Mouse (Mus musculus) adrenal gland, postnatal 4 days (tissue): ENCODE data around the gene Mpzl1. TPM values are rescaled to one million over a fixed set of nuclear protein-coding genes. Genes with fewer than 3 reads are reported as not detected.

ENCODE experiments used
- DNase-seq, 2 experiments: peaks; one replicate each; pipeline ENCODE4 v3.0.0; 2021 to 2022; ENCODE audit warnings: low spot score in 2 of 2, mixed read lengths in 2 of 2
- total RNA-seq, 2 experiments: library from RNA; stranded (reverse); gene quantifications; 2 replicates each; pipeline ENCODE4 v1.2.3; 2021

Mpzl1 gene
- total RNA-seq, 2 experiments from 2014 or later = 81.1 to 82.7 TPM

DNA sequence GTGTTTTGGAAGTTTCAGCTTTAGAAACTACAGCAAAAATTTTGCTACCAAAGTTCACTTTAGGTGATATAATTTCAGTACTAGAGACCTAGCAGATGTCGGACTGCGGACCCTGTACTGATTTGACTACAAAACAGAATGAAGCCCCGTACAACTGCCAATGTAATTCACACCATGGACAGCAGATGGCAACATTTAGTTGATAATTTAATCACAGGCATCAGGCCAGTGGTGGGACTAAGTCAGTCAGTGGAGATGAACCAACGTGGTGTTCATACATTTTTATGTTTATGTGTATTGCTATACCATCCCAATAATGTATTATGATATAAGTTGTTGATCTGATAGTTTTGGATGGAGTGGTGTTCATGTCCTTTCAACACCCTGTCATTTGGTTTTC, 26.4 kb upstream of the Mpzl1 start:
- no peak for DNase-seq

DNA sequence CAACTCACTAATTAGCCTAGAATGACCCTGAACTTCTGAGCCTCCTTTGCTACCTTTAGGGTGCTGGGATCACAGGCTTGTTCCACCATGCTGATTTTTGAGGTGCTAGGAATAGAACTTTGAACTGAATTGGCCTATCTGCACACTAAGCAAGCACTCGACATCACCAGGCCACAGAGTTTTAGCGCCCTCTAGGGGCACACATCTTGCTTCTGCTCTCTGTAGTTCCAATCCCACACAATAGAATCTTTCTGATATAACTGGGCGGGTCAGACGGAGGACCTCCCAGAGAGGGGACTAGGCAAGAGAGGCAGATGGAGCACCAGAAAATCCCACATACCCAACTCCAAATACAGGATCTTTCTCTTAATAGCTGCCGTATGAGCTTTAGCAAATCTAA, 24.3 kb upstream of the Mpzl1 start:
- peak in 1 of 2 experiments; percentile 50 for DNase-seq

DNA sequence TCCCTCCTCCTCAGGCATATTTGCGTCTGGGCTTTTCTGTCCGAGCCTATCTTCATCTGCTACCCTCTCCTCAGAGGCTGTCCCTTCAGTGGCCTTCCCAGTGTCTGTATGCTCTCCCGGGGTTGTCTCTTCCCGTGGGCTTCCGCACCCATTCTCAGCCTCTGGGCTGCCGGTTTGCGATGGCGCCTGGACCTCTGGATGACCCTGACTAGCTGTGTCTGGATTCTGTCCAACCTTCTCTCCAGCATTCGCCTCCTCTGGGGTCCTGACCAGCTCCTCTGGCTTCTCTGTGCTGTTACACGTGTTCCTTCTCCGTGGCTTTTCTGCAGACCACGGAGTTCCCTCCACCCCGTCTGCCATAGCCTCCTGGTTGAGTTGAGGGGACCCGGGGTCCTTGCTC, 21.1 kb upstream of the Mpzl1 start:
- DNase-seq = no peak

DNA sequence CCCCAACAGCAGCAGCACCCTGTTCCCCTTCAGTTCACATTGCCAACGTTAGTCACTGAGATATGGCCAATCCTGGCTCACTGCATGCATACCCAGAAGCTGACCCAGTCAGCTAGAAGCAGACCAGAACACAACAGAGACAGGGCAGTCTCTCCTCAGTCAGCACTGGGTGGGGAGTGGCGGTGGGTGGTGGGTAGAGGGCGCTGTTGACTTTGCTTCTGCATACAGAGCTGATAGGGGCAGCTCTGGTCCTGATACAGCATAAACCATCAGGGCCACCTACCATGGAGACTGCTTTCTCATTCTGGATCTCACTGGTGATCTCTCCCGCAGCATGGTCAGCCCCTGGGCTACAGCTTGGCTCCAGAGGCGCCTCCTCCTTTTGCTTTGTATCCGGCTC, 20.7 kb upstream of the Mpzl1 start:
- no peak for DNase-seq

- no peak for DNase-seq
These were observed 19.0 kb upstream of the Mpzl1 start for GRCm38 (mm10) chr1:165653126-165653885.

DNA sequence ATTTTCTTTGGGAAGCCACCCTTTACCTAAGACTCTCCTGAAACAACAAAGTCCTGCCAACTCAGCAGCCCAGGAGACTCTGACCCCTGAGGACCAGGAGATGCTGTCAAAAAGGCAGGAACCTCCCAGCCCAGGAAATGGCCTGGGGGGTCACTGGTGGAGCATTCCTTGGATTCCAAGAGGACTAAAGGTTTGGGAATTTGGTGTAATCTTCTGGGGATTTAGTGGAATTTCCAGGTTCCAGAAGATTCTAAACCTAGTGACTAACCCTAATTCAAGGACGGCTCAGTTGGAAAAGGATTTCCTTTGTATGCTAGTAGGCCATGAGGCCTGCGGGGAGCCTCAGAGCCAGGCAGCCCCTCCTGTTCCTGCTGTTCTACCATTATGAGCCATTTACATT, 18.2 kb upstream of the Mpzl1 start:
- DNase-seq = no peak

DNA sequence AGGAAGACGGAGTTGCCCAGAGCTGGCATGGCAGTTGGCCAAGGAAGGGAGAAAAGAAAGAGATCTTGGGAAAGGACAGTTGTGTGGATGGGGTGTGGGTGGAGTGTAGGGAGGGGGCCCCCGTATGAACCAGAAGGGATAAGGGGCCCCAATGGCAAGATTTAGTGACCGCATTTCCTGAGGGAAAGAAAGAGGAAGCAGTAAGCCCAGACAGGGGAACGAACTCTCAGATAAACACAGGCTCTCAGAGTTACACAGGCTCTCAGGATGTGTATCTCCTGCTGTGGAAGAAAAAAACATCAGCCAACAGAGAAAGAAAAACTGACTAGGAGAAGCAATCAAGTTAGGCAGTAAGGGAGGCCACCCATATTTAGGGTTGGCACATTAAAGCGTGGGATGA, 16.8 kb upstream of the Mpzl1 start:
- no peak for DNase-seq

DNA sequence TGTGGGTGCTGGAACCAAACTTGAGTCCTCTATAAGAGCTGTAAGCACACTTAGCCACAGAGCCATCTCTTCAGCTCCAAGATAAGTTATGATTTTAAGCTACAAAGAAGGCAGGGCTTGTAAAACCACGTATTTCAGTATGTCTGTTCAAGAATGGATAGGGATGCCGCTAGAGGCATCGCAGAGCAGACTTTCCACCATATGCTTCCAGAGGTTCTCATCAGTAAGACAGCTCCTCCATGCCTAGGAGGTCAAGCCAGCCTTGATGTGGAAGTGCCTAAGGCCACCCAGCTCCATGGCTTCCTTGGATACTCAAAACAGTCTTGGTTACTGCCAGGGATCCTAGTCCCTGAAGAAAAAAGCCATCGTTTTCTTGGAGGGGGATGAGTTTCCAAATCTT, 10.8 kb upstream of the Mpzl1 start:
- no peak for DNase-seq

DNA sequence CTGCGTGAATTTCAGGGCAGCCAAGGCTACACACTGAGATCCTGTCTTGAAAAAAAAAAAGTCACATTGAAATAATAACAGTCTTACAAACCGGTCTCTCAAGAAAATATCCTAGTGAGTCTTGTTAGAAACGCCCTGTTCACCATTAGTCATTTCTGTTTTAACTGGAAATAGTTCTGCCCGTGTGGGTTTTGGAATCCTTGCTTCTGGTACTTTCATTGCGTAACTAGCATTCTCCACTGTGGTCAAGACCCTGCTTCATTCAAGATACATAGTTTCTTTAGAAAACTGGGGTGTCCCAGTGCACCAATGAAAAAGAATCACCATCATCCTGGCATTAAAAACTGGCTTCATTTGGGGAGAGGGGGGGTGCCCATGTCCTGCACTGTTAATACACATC, 9.4 kb upstream of the Mpzl1 start:
- no peak for DNase-seq

DNA sequence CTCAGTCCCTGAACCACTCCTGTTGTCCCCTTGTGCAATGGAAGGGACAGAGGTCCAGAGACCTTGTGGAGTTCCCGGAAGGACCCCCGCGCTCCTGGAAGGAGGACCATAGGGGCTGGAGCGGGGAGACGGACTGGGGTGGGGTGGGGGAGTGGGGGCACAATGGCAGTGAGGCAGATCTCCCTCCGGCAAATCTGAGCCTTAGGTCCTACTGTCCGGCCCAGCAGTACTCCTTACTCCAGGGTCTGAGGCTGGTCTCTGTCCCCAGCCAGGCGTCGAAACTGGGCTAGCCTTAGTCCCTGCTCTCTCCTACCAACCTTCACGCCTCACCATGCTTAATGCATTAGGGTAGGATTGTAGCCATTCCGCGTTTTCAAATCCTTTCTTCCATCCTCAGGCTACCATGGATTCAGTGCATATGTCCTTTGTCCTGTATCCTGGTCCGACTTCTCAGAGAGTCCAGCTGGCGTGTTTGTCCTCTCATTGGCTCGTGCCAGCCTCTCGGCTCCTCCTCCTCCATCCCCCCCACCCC, 8.5 kb upstream of the Mpzl1 start:
- DNase-seq = no peak

- peak; percentile 85 to 88 for DNase-seq
These were observed 7.7 kb upstream of the Mpzl1 start for GRCm38 (mm10) chr1:165641786-165642771.

GRCm38 (mm10) chr1:165641271-165641771, 7.0 kb upstream of the Mpzl1 start:
- DNase-seq = peak; percentile 45 to 46

- DNase-seq = no peak
These were observed 2.0 kb upstream of the Mpzl1 start for GRCm38 (mm10) chr1:165636289-165636688.

GRCm38 (mm10) chr1:165635055-165635897, 938 bp upstream of the Mpzl1 start:
- DNase-seq = no peak

DNA sequence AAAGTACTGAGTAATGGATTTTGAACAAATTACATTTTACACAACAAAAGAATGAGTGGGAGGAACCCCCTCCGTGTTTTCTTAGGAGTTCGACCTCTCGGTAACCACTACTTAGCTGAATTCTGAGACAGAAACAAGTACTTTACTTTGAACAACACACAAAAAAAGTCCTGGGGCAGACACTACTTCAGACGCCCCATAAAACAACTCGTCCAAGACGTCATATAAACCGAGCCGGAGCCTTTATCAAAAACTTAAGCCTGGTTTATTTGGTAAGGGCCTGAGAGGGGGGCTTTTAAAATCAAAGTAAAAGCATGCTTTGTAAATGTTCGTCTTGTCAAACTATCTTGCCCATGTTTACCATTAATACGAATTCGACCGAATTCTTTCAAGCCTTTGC, 993 bp downstream of the Mpzl1 start:
- no peak for DNase-seq

DNA sequence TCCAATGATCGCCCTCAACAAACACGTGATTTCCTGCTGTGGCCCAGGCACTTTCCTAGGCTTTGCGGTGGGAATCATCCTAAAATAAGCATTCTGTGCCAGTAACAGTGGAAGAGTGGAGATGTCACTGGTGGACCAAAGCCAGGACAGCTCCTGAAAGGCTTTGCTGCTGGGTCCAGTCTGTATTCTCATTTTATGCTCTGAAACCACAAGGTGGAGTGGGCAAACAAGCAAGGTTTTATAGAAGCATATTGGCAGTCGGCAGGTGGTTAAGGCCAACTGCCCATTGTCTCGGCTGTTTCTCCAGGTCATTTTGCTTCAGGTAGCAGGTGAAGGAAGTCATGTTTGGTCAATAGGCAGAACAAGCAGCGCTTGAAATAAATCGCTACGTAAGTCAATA, 3.2 kb downstream of the Mpzl1 start:
- DNase-seq = no peak

DNA sequence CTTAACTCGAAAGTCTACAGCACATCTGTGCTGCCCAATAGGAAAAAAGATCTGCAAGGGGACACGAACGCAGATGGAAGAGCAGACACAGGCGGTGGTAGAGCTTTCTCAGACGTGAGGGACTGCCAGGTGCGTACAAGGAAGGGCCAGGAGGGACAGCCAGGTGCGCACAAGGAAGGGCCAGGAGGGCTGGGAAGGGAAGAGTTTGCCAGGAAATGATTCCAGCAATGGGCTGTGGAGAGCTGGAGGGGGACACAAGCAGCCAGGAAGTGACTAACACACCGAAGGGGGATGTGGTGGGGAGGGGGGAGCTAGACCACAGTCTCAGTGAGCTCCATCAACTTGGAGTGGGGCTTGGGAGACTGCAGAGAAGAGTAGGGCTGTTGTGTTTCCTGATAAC, 4.4 kb downstream of the Mpzl1 start:
- no peak for DNase-seq

- no peak for DNase-seq
These were observed 5.7 kb downstream of the Mpzl1 start for GRCm38 (mm10) chr1:165628603-165629002.

GRCm38 (mm10) chr1:165625896-165626295, 8.4 kb downstream of the Mpzl1 start:
- no peak for DNase-seq

DNA sequence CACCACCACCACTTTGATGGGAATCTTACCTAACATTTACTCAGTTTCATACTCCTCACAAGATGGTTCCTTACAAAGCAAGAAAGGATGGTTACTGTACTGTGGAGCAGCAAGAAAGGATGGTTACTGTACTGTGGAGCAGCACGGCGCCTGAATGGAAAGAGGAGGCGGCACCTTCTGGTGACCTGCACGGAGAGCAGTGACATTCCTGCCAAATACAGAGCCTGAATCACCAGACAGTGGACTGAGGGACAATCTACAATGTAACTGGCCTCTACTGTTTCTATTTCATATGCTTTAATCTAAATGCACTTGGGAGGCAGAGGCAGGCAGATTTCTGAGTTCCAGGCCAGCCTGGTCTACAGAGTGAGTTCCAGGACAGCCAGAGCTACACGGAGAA, 9.3 kb downstream of the Mpzl1 start:
- DNase-seq = no peak

- no peak for DNase-seq
These were observed 16.1 kb downstream of the Mpzl1 start for GRCm38 (mm10) chr1:165618201-165618624.
